Mouse (Mus musculus) left cerebral cortex, postnatal 36 days (tissue): ENCODE measurements at regions not wholly inside any gene's neighbourhood (a gene's known extent, or its start where the extent isn't known, plus 50 kb on each side); places are given as distances from the start of the nearest gene placed in this dataset.

Experiments
- DNase-seq, 2 experiments: peaks; one replicate each; pipeline ENCODE4 v3.0.0; 2021 to 2022; ENCODE audit warnings: low spot score in 2 of 2, mixed read lengths in 1 of 2
- intact Hi-C: fragments of 180-260 bp; cut with DNase I; formaldehyde crosslinking; loops from one replicate; pipeline ENCODE4 v1.15.1; 2025

DNA sequence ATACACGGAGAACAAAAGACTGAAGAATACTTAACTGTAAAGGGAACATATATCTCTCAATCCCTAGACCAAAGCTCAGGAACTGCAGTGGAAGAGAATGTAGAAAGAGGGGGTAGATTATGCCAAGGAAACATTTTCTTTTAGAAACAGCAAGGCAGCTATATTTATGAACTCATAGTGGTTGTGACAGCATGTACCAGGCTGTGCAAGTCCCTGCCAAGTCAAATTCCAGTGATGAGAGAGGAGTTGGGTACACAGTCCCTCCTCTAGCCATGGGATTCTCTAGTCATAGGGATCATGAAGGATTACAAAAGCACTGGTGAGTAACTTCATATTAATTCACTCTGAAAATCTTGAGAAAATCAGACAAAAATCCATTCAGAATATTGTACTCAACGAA is 240.0 kb upstream of the Impg1 start:
- no peak for DNase-seq
- intact Hi-C loops, result no loop called here

DNA sequence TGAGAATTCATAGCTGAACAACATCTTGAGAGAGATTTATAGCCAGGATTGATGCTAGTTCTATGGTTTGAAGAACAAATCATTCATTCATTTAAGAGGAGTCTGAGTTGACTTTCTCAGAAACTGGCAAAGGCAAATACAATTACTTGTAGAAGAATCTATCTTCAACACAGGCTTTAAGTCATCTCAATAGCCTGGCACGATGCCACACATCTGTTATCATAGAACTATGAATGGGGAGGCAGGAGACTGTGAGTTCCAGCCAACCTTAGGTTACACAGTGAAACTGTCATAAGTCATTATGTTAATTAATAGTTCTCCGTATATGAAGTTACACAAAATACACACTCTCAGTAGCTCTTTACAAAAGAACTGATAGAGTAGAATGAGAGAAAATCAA is 231.9 kb upstream of the Impg1 start:
- no peak for DNase-seq
- intact Hi-C loops, result no loop called here

DNA sequence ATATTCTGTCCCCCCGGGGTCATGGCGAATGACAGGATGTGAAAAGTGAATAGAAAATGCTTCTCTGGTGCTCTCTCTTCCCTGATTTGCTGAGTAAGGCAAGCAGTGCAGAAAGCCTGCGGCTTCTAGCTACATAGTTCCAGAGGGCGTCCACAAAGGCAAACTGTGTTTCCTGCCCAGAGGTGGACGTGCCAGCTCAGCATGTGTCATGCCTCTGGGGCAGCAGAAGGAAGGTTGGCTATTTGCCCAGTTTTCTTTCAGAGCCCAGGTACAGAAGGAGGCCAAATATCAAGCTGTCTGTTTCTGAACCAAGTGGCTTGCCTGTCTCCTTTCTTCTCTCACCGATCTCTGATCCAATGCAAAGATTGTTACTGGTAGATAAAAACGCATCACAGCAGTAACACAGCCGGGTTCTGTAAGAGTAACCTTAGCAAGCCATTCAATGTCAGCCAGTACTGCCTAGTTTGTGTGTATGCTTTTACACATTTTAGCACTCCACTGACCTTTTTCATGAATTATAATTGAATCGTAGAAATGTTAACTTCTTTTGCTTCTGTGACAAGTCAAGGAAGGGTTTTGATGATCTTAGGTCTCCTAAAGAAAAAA is 223.3 kb upstream of the Impg1 start:
- intact Hi-C loops, result no loop called here
- no peak for DNase-seq

DNA sequence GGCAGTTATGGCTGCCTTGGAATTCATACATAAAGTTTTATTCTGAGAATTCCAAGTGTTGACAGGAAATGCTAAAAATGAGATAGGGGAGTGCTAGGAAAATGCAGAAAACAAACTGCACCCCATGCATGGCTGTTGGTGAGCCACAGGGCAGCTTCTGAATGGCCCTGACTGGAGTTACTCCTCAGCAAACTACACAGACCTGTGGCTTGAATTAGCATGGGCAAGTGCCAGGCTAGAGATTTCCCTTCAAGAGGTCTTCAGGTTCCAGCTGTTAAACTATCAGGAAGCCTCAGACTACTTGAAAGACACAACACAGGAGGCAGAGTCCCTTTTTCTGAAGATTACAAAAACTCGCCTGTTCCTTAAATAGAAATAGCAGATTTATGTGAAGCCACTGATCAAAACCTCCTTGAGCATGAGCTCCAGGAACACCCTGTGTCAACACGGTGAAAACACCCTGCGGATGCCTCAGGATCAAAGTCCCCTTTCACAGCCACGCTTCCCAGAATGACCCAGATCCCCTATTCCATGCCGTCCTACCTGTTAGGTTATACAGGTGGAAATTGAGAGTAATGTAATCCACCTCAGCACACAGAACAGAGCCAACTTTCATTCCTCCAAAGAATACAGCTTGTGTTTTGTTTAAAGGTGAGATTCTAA is 217.9 kb upstream of the Impg1 start:
- DNase-seq, result no peak
- intact Hi-C loops, result no loop called here

- intact Hi-C loops, result no loop called here
- DNase-seq, result no peak
Observed at GRCm38 (mm10) chr9:80681709-80682108, 216.4 kb upstream of the Impg1 start.

GRCm38 (mm10) chr9:80671483-80671882 is 206.2 kb upstream of the Impg1 start:
- intact Hi-C loops, result no loop called here
- no peak for DNase-seq

DNA sequence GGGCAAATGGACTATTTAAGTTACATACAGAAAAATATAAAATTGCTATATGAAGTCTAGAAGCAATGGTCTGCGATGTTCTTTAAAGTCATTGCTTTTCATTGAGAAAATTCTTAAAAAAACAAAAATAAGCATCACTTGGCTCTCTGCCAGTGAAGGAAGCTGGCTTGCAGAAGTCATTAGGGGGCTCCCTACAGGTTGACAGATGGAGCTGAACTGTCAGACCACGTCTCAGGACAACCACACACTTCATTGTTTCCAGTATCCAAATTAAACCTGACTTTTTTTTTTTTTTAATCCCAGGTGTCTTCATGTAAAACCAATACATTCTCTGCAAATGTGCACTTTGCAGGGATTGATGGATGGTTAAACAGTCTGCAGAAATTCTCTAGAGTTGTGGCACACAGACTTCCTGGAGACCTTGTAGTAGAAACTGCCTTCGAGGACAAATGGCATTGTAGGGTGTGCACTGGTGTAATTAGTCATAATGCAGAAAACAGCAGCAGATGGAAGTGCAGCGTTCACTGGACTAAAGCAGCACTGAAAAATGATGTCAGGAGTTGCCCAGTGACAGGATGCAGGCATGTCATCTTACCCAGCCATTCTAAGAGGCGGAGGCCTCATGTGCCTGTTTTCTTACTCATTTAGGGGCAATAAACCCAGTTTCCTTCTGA is 203.4 kb upstream of the Impg1 start:
- DNase-seq, result no peak
- intact Hi-C loops, result no loop called here

DNA sequence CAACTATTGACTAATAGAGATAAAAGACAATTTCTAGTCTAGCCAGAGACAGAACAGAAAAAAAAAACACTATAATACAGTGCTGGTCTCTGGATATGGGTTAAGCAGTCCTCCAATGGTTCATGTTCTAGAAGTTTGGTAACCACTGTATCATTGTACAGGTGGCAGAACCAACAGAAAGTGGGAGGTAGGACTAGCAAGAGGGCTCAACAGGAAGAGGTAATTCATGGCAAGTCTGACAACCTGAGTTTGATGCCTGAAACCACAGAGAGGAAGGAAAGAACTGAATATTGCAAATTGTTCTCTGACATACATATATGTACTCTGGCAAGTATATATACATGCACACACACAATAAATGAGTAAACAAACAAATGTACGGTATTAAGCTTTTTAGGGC is 193.5 kb upstream of the Impg1 start:
- DNase-seq, result no peak
- intact Hi-C loops, result no loop called here

DNA sequence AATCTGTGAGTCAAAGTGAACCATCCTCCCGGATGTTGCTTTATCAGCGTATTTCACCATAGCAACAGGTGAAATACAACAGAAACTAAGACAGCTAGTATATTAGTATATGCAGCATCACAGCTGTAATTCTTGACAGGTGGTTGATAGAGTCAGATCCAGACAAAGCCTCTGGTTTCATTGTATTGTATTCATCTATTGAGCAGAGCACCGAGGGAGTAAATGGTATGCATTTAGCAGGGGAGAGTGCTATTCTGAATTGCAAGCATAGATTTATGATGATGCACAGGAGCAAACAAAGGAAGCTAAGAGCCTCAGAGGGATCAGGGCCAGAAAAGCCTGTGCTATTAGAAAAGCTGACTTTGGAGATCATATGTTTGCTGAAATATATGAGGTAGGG is 149.8 kb upstream of the Impg1 start:
- intact Hi-C loops, result no loop called here

DNA sequence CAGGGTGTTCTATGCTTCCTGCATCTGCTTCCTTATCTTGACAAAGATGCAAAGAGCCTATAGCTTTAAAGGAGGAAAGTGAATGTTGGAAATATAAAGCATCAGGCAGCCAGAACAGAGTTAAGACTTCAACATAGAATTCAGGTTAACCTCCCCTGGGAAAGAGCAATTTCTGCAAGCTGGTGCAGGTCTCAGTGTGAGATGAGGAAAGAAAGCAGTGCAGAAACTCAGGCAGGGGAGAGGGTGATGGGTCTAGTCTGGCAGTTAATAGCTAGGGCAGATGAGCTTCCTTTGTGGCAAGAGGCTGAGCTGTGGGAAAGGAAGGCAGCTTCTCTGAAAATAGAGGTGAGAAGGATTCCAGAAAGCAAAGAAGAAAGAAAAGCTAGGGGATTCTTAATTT is 134.7 kb upstream of the Impg1 start:
- no peak for DNase-seq
- intact Hi-C loops, result no loop called here

More for the DNA sequence above, 149.8 kb upstream of the Impg1 start:
- no peak for DNase-seq

DNA sequence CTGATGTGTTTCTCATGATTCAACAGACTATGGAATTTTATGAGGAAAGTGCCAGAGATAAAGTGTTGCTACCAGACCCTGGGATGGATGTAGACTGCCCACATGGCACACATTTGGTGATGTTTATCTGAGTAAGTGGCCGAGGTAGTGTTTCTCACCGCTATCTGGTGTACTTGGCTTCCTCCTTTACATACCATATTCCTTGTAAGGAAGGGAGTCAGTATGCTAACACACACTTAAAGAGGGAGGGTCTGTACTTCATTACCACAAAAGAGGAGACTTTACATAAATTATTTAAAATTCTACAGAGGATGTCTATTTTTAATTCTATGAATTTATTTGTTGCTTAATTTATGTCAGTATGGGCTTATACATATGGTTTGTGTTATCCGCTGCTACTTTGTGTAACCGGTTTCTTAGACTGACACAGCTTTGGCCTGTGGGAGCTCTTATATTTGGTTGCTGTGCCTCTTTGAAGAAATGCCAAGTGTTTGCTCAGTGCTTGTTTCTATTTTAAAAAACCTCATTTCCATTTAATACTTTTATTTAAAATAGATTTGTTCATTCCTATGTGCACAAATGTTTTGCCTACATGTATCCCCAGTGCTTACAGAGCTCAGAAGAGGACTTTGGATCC is 100.2 kb upstream of the Impg1 start:
- intact Hi-C loops, result no loop called here
- no peak for DNase-seq

DNA sequence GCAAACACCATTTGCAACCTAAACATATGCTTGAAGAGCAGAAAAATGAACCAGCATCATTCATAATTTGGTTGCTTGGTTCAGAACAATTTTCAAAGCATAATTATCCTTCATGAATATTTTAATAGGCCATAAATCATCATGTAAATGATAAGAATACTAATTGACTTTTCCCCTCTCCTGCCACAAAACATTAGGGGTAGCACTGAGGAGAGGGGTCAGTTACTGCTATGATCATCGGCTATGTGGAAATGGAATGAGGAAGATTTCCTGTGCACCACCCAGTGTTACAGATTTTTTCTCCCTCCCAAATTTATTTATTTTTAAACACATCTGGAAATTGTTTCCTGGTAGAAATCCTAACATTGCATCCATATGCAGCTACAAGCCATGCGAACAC is 98.4 kb upstream of the Impg1 start:
- intact Hi-C loops, result no loop called here

GRCm38 (mm10) chr9:80555531-80556067 is 90.3 kb upstream of the Impg1 start:
- intact Hi-C loops, result no loop called here
- DNase-seq, result no peak

More for the DNA sequence above, 98.4 kb upstream of the Impg1 start:
- no peak for DNase-seq
